Mouse (Mus musculus): ENCODE results near the gene Naa16.

Naa16 gene

GRCm38 (mm10) chr14:79298314-79298992, 92.1 kb downstream of the Naa16 start:
- DNase-seq (ENCODE audit: low read depth, low spot score) = no peak

GRCm38 (mm10) chr14:79296836-79297235, 93.7 kb downstream of the Naa16 start:
- no peak for DNase-seq (ENCODE audit: low read depth, low spot score)

GRCm38 (mm10) chr14:79296201-79296600, 94.4 kb downstream of the Naa16 start:
- DNase-seq (ENCODE audit: low read depth, low spot score) = no peak

GRCm38 (mm10) chr14:79295579-79295978, 95.0 kb downstream of the Naa16 start:
- DNase-seq (ENCODE audit: low read depth, low spot score) = no peak

GRCm38 (mm10) chr14:79294950-79295349, 95.6 kb downstream of the Naa16 start:
- no peak for DNase-seq (ENCODE audit: low read depth, low spot score)

GRCm38 (mm10) chr14:79294051-79294814, 96.3 kb downstream of the Naa16 start:
- DNase-seq (ENCODE audit: low read depth, low spot score) = no peak

- no peak for DNase-seq (ENCODE audit: low read depth, low spot score)
Observed at GRCm38 (mm10) chr14:79293119-79293780, 97.3 kb downstream of the Naa16 start.

GRCm38 (mm10) chr14:79291629-79292028, 98.9 kb downstream of the Naa16 start:
- DNase-seq (ENCODE audit: low read depth, low spot score) = no peak

- no peak for DNase-seq (ENCODE audit: low read depth, low spot score)
Observed at GRCm38 (mm10) chr14:79290683-79291425, 99.7 kb downstream of the Naa16 start.

GRCm38 (mm10) chr14:79289909-79290308, 100.7 kb downstream of the Naa16 start:
- DNase-seq (ENCODE audit: low read depth, low spot score) = no peak

GRCm38 (mm10) chr14:79288280-79288679, 102.3 kb downstream of the Naa16 start:
- no peak for DNase-seq (ENCODE audit: low read depth, low spot score)

GRCm38 (mm10) chr14:79287251-79287863, 103.2 kb downstream of the Naa16 start:
- no peak for DNase-seq (ENCODE audit: low read depth, low spot score)

- no peak for DNase-seq (ENCODE audit: low read depth, low spot score)
Observed at GRCm38 (mm10) chr14:79285549-79285948, 105.0 kb downstream of the Naa16 start.

GRCm38 (mm10) chr14:79284616-79285015, 106.0 kb downstream of the Naa16 start:
- DNase-seq (ENCODE audit: low read depth, low spot score) = no peak

GRCm38 (mm10) chr14:79283952-79284351, 106.6 kb downstream of the Naa16 start:
- DNase-seq (ENCODE audit: low read depth, low spot score) = no peak

GRCm38 (mm10) chr14:79281894-79282553, 108.6 kb downstream of the Naa16 start:
- DNase-seq (ENCODE audit: low read depth, low spot score) = no peak

- DNase-seq (ENCODE audit: low read depth, low spot score) = no peak
Observed at GRCm38 (mm10) chr14:79280456-79280855, 110.1 kb downstream of the Naa16 start.

GRCm38 (mm10) chr14:79279494-79279893, 111.1 kb downstream of the Naa16 start:
- DNase-seq (ENCODE audit: low read depth, low spot score) = no peak

- no peak for DNase-seq (ENCODE audit: low read depth, low spot score)
Observed at GRCm38 (mm10) chr14:79278927-79279326, 111.7 kb downstream of the Naa16 start.

- no peak for DNase-seq (ENCODE audit: low read depth, low spot score)
Observed at GRCm38 (mm10) chr14:79277922-79278321, 112.7 kb downstream of the Naa16 start.

- no peak for DNase-seq (ENCODE audit: low read depth, low spot score)
Observed at GRCm38 (mm10) chr14:79275870-79276395, 114.6 kb downstream of the Naa16 start.
